Mouse (Mus musculus): ENCODE results near the gene Parp14.

Parp14 gene

GRCm38 (mm10) chr16:35870581-35871047 is 730 bp downstream of the Parp14 start:
- in situ Hi-C loops (cut with MboI, MseI) = loop anchor here (5.0 kb wide), 2 partner anchors 62 to 67 kb away; partner anchors contain the start of genes Dtx3l (in 1 of the 2) and Parp9 (in 1 of the 2)

- in situ Hi-C loops (cut with MboI, MseI) = loop anchor here (5.0 kb wide), 2 partner anchors 63 to 68 kb away; partner anchors contain the start of genes Dtx3l (in 1 of the 2) and Parp9 (in 1 of the 2)
These were observed 1.7 kb downstream of the Parp14 start for GRCm38 (mm10) chr16:35869656-35870055.

- in situ Hi-C loops (cut with MboI, MseI) = no loop called here
These were observed 2.2 kb downstream of the Parp14 start for GRCm38 (mm10) chr16:35869126-35869525.

- in situ Hi-C loops (cut with MboI, MseI) = no loop called here
These were observed 3.6 kb downstream of the Parp14 start for GRCm38 (mm10) chr16:35867726-35868125.

- in situ Hi-C loops (cut with MboI, MseI) = no loop called here
These were observed 9.3 kb downstream of the Parp14 start for GRCm38 (mm10) chr16:35862057-35862456.

- in situ Hi-C loops (cut with MboI, MseI) = no loop called here
These were observed 11.1 kb downstream of the Parp14 start for GRCm38 (mm10) chr16:35860236-35860635.

GRCm38 (mm10) chr16:35856766-35857165 is 14.6 kb downstream of the Parp14 start:
- in situ Hi-C loops (cut with MboI, MseI) = no loop called here

GRCm38 (mm10) chr16:35855846-35856245 is 15.5 kb downstream of the Parp14 start:
- in situ Hi-C loops (cut with MboI, MseI) = no loop called here

- in situ Hi-C loops (cut with MboI, MseI) = no loop called here
These were observed 24.2 kb downstream of the Parp14 start for GRCm38 (mm10) chr16:35847138-35847537.

- in situ Hi-C loops (cut with MboI, MseI) = no loop called here
These were observed 31.7 kb downstream of the Parp14 start for GRCm38 (mm10) chr16:35839680-35840079.

GRCm38 (mm10) chr16:35834653-35835052 is 36.7 kb downstream of the Parp14 start:
- in situ Hi-C loops (cut with MboI, MseI) = no loop called here

- in situ Hi-C loops (cut with MboI, MseI) = no loop called here
These were observed 38.4 kb downstream of the Parp14 start for GRCm38 (mm10) chr16:35832926-35833325.

GRCm38 (mm10) chr16:35829999-35830398 is 41.3 kb downstream of the Parp14 start:
- in situ Hi-C loops (cut with MboI, MseI) = no loop called here

- in situ Hi-C loops (cut with MboI, MseI) = loop anchor here (5.0 to 25.0 kb wide), 2 partner anchors 85 to 455 kb away; partner anchors contain the start of gene Sec22a (in 1 of the 2)
These were observed 53.9 kb downstream of the Parp14 start for GRCm38 (mm10) chr16:35817255-35818089.

GRCm38 (mm10) chr16:35813119-35813518 is 58.2 kb downstream of the Parp14 start:
- in situ Hi-C loops (cut with MboI, MseI) = loop anchor here in 1 of 2 experiments (5.0 to 25.0 kb wide), 3 partner anchors 46 to 451 kb away; partner anchors contain the start of genes Dirc2 and Sec22a

GRCm38 (mm10) chr16:35808838-35809237 is 62.5 kb downstream of the Parp14 start:
- in situ Hi-C loops (cut with MboI, MseI) = loop anchor here in 1 of 2 experiments (25.0 kb wide), 1 partner anchor 447 kb away; the partner anchor contains the start of gene Sec22a

- in situ Hi-C loops (cut with MboI, MseI) = loop anchor here in 1 of 2 experiments (25.0 kb wide), 1 partner anchor 445 kb away; the partner anchor contains the start of gene Sec22a
These were observed 63.7 kb downstream of the Parp14 start for GRCm38 (mm10) chr16:35807663-35807992.

- in situ Hi-C loops (cut with MboI, MseI) = loop anchor here in 1 of 2 experiments (25.0 kb wide), 1 partner anchor 445 kb away; the partner anchor contains the start of gene Sec22a
These were observed 64.2 kb downstream of the Parp14 start for GRCm38 (mm10) chr16:35806973-35807662.

GRCm38 (mm10) chr16:35803723-35804122 is 67.6 kb downstream of the Parp14 start:
- in situ Hi-C loops (cut with MboI, MseI) = loop anchor here in 1 of 2 experiments (25.0 kb wide), 1 partner anchor 441 kb away; the partner anchor contains the start of gene Sec22a

- in situ Hi-C loops (cut with MboI, MseI) = loop anchor here in 1 of 2 experiments (25.0 kb wide), 1 partner anchor 440 kb away; the partner anchor contains the start of gene Sec22a
These were observed 69.2 kb downstream of the Parp14 start for GRCm38 (mm10) chr16:35802163-35802562.

- in situ Hi-C loops (cut with MboI, MseI) = loop anchor here in 1 of 2 experiments (10.0 kb wide), 1 partner anchor 803 kb away; no protein-coding TSS in a partner anchor
These were observed 79.3 kb downstream of the Parp14 start for GRCm38 (mm10) chr16:35791962-35792521.
